Mouse (Mus musculus) forebrain, embryonic 14.5 days (tissue): ENCODE measurements around the gene Fam217a. TPM values are rescaled to one million over a fixed set of nuclear protein-coding genes. Genes with fewer than 3 reads are reported as not detected.
"Not testable (repeated sequence)": the region's sequence is repeated elsewhere in the genome, so short reads cannot be mapped to it uniquely, and the experiment has no call there.

Experiments used
- ATAC-seq: fragments of 200-750 bp; cut with Nextera tagmentation; 2 replicates; pipeline ENCODE4 v1.8.0; 2017; ENCODE audit warnings: mild to moderate bottlenecking, moderate library complexity
- DNase-seq: peaks from one replicate; pipeline ENCODE4 v3.0.0-alpha.2; 2015; ENCODE audit warnings: low spot score
- H3K27ac ChIP-seq: fragments of 300-500 bp; sonication (generic); 2 replicates; pipeline ENCODE4 v1.5.1; 2014; ENCODE audit warnings: low read depth, mild to moderate bottlenecking, control low read depth, low read length, moderate library complexity
- H3K27me3 ChIP-seq: fragments of 300-500 bp; sonication (generic); replicated peaks from 2 replicates; pipeline ENCODE4 v1.6.1; 2014; ENCODE audit warnings: low read length, control low read depth, mixed read lengths; ENCODE audit not compliant: control insufficient read depth, insufficient read depth
- H3K36me3 ChIP-seq: fragments of 300-500 bp; sonication (generic); 2 replicates; pipeline ENCODE4 v1.6.1; 2014; ENCODE audit warnings: low read length, control low read depth; ENCODE audit not compliant: control insufficient read depth, insufficient read depth
- H3K4me1 ChIP-seq: fragments of 300-500 bp; sonication (generic); 2 replicates; pipeline ENCODE4 v1.6.1; 2014; ENCODE audit warnings: antibody characterized with exemption, low read length, control low read depth; ENCODE audit not compliant: control insufficient read depth, insufficient read depth
- H3K4me2 ChIP-seq: fragments of 300-500 bp; sonication (generic); 2 replicates; pipeline ENCODE4 v1.6.1; 2014; ENCODE audit warnings: mild to moderate bottlenecking, control low read depth, low read length
- H3K4me3 ChIP-seq: fragments of 300-500 bp; sonication (generic); 2 replicates; pipeline ENCODE4 v1.5.1; 2014; ENCODE audit warnings: low read depth, low read length, control low read depth
- H3K9ac ChIP-seq: fragments of 300-500 bp; sonication (generic); 2 replicates; pipeline ENCODE4 v1.6.1; 2014; ENCODE audit warnings: mild to moderate bottlenecking, low read length, control low read depth, moderate library complexity
- H3K9me3 ChIP-seq: fragments of 300-500 bp; sonication (generic); replicated peaks from 2 replicates; pipeline ENCODE4 v1.6.1; 2016; ENCODE audit warnings: low read length, control low read depth, mixed read lengths; ENCODE audit not compliant: control insufficient read depth
- WGBS: fragments of 180-500 bp; shearing (Covaris S2); extraction: QIAGEN DNeasy Blood & Tissue Kit; methylation state at CpG from one replicate; pipeline ENCODE4 v1.1.7; 2014; 5-methylcytosine and 5-hydroxymethylcytosine counted together
- polyA plus RNA-seq: library from polyadenylated mRNA; unstranded; fragments of >200 nt; fragmentation: Nextera tagmentation; extraction: Ambion mirVana; gene quantifications from 2 replicates; pipeline ENCODE4 v1.2.1, GENCODE M21; 2014

The Fam217a gene
- polyA plus RNA-seq: 0.79 and 0.89 TPM in 2 replicates

GRCm38 (mm10) chr13:34924210-34924609 is at the start of gene Fam217a, which contains the start of gene 4933417A18Rik:
TSS of gene Fam217a (minus strand) at chr13:34924310.
TSS of gene 4933417A18Rik (plus strand) at chr13:34924409.
- Histone ChIP-seq H3K27ac (no peak within 1 kb of the TSS), H3K9me3 (no peaks in the 10 kb centered on the region), H3K27me3 (no peaks in the 10 kb centered on the region), H3K9ac (no peak within 1 kb of the TSS), H3K4me3 (no peak within 1 kb of the TSS), H3K4me1 (no peaks in the 10 kb centered on the region), H3K36me3 (no peaks in the 10 kb centered on the region), H3K4me2 (no peak within 1 kb of the TSS)
- WGBS: 81% methylated on average over 4 of the region's 4 CpGs
- DNase-seq (no peak), ATAC-seq (no peak)

- H3K27me3 ChIP-seq: no peaks in the 10 kb centered on the region
- no peak for DNase-seq
- no peak overlapping the region for H3K4me3 ChIP-seq
- peaks cover 25% of the 10 kb centered on the region for H3K36me3 ChIP-seq
- no peak overlapping the region for H3K4me2 ChIP-seq
- H3K4me1 ChIP-seq: no peaks in the 10 kb centered on the region
- H3K27ac ChIP-seq: no peak overlapping the region
- no peaks in the 10 kb centered on the region for H3K9me3 ChIP-seq
- H3K9ac ChIP-seq: no peak overlapping the region
- no peak for ATAC-seq
- WGBS: 53% methylated on average over 1 of the region's 1 CpGs
Observed at GRCm38 (mm10) chr13:34973770-34974169, 49.7 kb upstream of the Fam217a start.

- Histone ChIP-seq H3K9me3 (no peaks in the 10 kb centered on the region), H3K27ac (no peak overlapping the region), H3K27me3 (no peaks in the 10 kb centered on the region), H3K36me3 (peaks cover 19% of the 10 kb centered on the region), H3K4me2 (no peak overlapping the region), H3K4me3 (no peak overlapping the region), H3K4me1 (no peaks in the 10 kb centered on the region), H3K9ac (no peak overlapping the region)
- 40% methylated on average over 1 of the region's 1 CpGs for WGBS
- ATAC-seq: no peak
- DNase-seq: peak; percentile 57
Observed at GRCm38 (mm10) chr13:34973149-34973548, 49.0 kb upstream of the Fam217a start.

- not testable (repeated sequence) for H3K27ac ChIP-seq, H3K4me1 ChIP-seq, H3K4me3 ChIP-seq, ATAC-seq, H3K9ac ChIP-seq, DNase-seq, H3K9me3 ChIP-seq, H3K27me3 ChIP-seq, H3K4me2 ChIP-seq
- H3K36me3 ChIP-seq: peaks cover 12% of the 10 kb centered on the region
Observed at GRCm38 (mm10) chr13:34972456-34972855, 48.3 kb upstream of the Fam217a start.

GRCm38 (mm10) chr13:34965647-34966046 is 41.5 kb upstream of the Fam217a start:
- H3K4me1 ChIP-seq, H3K9me3 ChIP-seq, ATAC-seq, H3K36me3 ChIP-seq, H3K4me2 ChIP-seq, H3K4me3 ChIP-seq, DNase-seq, H3K9ac ChIP-seq, H3K27ac ChIP-seq: not testable (repeated sequence)
- 77% methylated on average over 9 of the region's 9 CpGs for WGBS
- peaks cover 10% of the 10 kb centered on the region; the same call in 1 of the 2 replicates for H3K27me3 ChIP-seq

GRCm38 (mm10) chr13:34964866-34965265 is 40.8 kb upstream of the Fam217a start:
- Histone ChIP-seq H3K27ac (no peak overlapping the region), H3K4me2 (peak overlapping the region; percentile 68), H3K4me1 (peaks cover 3% of the 10 kb centered on the region; the same call in 1 of the 2 replicates), H3K36me3 (no peaks in the 10 kb centered on the region), H3K9me3 (no peaks in the 10 kb centered on the region), H3K27me3 (peaks cover 10% of the 10 kb centered on the region; the same call in 1 of the 2 replicates), H3K4me3 (peak overlapping the region; percentile 33), H3K9ac (no peak overlapping the region)
- ATAC-seq (no peak), DNase-seq (peak; percentile 14)
- WGBS: 2% methylated on average over 5 of the region's 5 CpGs

GRCm38 (mm10) chr13:34964419-34964818 is 40.3 kb upstream of the Fam217a start:
- Histone ChIP-seq H3K27me3 (peaks cover 10% of the 10 kb centered on the region; the same call in 1 of the 2 replicates), H3K27ac (no peak overlapping the region), H3K4me2 (peak overlapping the region; percentile 68), H3K36me3 (no peaks in the 10 kb centered on the region), H3K4me1 (peaks cover 3% of the 10 kb centered on the region; the same call in 1 of the 2 replicates), H3K9ac (peak overlapping the region; percentile 26; the same call in 1 of the 2 replicates), H3K9me3 (no peaks in the 10 kb centered on the region), H3K4me3 (peak overlapping the region; percentile 33)
- DNase-seq: peak; percentile 15
- no peak for ATAC-seq
- WGBS: 5% methylated on average over 14 of the region's 14 CpGs

GRCm38 (mm10) chr13:34963511-34964397 is 39.6 kb upstream of the Fam217a start, which contains the start of gene Eci3:
TSS of gene Eci3 (minus strand) at chr13:34963810.
- 2% methylated on average over 32 of the region's 32 CpGs for WGBS

More at GRCm38 (mm10) chr13:34963511-34964397, 39.6 kb upstream of the Fam217a start, which contains the start of gene Eci3:
- Histone ChIP-seq H3K27me3 (peaks cover 10% of the 10 kb centered on the region; the same call in 1 of the 2 replicates), H3K27ac (no peak within 1 kb of the TSS), H3K4me1 (peaks cover 3% of the 10 kb centered on the region; the same call in 1 of the 2 replicates), H3K9me3 (no peaks in the 10 kb centered on the region), H3K4me3 (peak within 1 kb of the TSS; percentile 33), H3K9ac (peak within 1 kb of the TSS; percentile 43), H3K36me3 (no peaks in the 10 kb centered on the region), H3K4me2 (peak within 1 kb of the TSS; percentile 68)
- ATAC-seq (peak; percentile 55; the same call in 1 of the 2 replicates), DNase-seq (peak; percentile 19)
